Mouse (Mus musculus) layer of hippocampus, adult 8-10 months (tissue): ENCODE data around the gene Exph5. TPM values are rescaled to one million over a fixed set of nuclear protein-coding genes. Genes with fewer than 3 reads are reported as not detected.

Source experiments
- DNase-seq, 2 experiments: peaks; one replicate each; pipeline ENCODE4 v3.0.0; 2022; ENCODE audit warnings: low spot score in 2 of 2
- total RNA-seq, 4 experiments: library from RNA; stranded (reverse); gene quantifications; 2 replicates each; pipeline ENCODE4 v1.2.4; 2022

The Exph5 gene
- 1 to 10 TPM; 4.1 to 5.1 (median 4.8) TPM for total RNA-seq

DNA sequence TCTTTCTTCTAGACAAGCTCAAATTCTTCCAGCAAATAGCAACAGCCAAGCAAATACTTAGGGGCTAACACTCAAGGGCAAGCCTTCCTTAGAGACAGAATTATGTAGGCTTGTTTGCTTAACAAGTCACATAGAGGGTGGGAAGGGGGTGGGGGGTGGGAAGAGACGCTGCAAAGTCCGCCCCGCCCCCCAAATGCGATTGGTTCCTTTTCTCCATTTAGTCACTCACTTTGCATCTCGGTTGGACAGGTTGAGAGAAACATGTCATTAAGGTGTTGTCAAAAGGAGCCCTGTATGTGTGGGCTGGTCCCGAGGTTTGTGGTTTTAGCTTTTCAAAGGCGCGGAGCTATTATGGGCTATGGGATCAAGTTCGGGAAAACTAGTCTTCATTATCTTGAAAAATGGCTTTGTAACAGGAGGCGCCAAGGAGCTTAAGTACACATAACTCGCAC is at the start of gene Exph5:
Exph5 (plus strand) TSS at position 402 of the 452 bp plus-strand sequence.
- DNase-seq: no peak

DNA sequence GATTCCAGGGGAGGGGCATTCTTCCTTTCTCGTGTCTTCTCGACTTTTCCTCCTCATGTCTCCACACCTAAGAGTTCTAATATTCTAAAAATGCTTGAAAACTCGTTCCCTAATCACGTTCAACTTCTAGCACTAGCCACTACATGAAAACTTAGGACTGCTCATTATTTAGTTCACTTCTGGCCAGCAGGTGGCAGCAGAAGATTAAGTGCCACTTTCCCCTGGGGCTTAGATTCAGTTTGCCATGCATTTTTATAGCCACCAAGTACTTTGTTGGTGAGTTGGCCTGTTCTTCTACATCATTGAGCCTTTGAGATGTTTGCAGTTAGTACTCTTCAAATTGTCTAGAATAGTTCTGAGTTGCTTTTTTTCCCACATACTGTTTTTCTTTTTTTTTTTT is 47.1 kb upstream of the Exph5 start:
- DNase-seq: peak; percentile 56 to 79

- no peak for DNase-seq
Observed at GRCm38 (mm10) chr9:53256690-53257305, 44.7 kb upstream of the Exph5 start.

- no peak for DNase-seq
Observed at GRCm38 (mm10) chr9:53257772-53258171, 43.7 kb upstream of the Exph5 start.

DNA sequence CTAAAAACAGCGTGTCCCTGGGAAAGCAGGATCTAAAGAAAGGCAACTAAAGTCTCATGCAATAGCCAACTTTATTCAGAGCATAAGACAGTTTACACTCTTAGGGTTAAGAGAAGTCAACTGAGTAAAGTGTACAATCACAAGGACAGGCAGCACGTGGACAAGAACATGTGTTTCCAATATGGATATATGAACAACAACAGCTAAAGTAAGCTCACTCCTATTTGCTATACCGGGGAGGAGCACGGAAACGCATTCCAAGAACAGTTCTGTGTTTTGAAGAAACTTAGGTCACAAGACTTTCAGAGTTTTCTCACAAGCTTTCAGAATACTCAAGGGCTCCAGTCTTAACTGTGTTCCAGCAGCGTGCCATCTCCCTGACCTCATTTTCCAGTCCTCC is 43.3 kb upstream of the Exph5 start:
- no peak for DNase-seq

DNA sequence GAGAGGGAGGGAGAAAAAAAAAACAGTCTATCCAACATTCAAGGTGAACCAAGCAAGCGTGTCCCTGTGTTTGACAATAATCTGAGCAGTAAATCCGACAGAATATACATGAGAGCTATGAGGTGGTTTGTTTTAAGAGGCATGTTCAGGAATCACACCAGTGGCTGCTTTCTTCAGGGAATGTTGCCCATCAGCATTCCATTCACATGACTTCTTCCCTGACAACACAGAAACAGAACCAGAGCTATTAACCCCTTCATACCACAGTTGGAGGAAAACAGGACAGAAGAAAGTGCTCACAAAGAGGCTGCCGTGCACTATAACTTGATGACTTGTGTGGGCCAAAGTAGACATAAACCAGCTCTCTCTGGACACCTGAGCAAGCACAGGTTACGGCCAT is 37.1 kb upstream of the Exph5 start:
- DNase-seq: no peak

DNA sequence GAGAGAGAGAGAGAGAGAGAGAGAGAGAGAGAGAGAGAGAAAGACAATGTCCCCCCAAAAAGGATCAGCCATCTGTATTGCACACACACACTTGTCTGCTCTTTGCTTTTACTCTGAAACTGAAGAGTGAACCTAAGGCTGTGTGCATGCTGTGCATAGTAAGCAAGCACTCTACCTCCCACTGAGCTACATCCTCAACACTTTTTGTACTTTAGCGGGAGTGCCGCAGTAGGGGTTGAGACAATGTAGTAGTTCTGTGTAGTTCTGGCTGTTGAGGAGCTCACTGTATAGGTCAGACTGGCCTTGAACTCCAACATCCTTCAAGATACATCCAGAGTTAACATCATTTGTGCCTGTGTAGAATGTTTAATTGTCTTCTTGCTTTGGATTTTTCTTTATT is 35.9 kb upstream of the Exph5 start:
- DNase-seq: no peak

- no peak for DNase-seq
Observed at GRCm38 (mm10) chr9:53268036-53268435, 33.4 kb upstream of the Exph5 start.

- no peak for DNase-seq
Observed at GRCm38 (mm10) chr9:53268731-53269465, 32.6 kb upstream of the Exph5 start.

DNA sequence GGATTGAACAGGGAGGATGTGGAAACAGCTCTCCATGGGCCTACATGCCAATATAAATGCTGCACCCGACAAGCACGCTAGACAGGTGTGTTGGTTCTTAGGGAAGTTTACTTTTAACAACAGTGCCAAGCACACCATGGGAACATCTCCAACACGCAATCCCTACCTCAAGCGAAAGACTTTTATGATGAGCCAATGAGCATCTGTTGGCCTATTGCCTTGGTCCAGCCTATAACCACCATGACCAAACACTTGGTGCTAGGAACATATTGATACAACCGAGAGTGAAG is 32.1 kb upstream of the Exph5 start:
- no peak for DNase-seq

- DNase-seq: no peak
Observed at GRCm38 (mm10) chr9:53271281-53272022, 30.0 kb upstream of the Exph5 start.

GRCm38 (mm10) chr9:53272207-53272606 is 29.3 kb upstream of the Exph5 start:
- no peak for DNase-seq

DNA sequence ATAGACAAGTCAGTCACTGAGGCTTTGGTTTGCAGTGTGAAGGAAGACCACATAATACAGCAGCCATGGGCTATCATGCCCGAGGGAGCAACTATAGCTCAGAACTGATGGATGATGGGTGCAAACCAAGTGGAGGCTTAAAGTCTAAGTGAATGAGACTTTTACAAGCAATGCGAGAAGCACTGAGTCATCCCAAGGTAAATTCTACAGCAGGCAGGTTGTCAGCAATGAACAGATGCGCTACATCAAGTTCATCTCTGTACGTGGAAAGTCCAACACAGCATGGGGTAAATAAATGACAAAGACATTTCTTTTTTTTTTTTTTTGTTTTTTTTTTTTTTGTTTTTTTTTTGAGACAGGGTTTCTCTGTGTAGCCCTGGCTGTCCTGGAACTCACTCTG is 28.8 kb upstream of the Exph5 start:
- no peak for DNase-seq

- no peak for DNase-seq
Observed at GRCm38 (mm10) chr9:53276381-53276780, 25.1 kb upstream of the Exph5 start.

GRCm38 (mm10) chr9:53278997-53279396 is 22.5 kb upstream of the Exph5 start:
- DNase-seq: no peak

DNA sequence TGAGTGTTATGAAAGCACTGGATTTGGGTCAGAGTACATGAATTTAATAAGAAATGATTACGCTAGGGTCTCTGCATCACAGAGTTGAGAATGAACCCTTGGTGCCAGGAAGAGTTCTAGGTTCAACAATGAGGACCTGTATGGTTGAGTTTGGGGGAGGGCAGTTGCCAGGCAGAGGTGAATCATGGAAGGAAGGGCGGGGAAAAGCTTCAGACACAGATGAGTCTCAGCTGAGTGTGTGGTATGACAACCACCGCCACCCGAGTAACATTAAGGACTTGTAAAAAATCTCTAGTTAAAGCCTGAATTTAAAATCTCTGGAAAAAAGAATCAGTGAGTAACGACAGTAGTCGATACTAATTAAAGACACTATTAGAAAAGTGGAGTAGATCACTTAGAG is 14.7 kb upstream of the Exph5 start:
- DNase-seq: no peak

DNA sequence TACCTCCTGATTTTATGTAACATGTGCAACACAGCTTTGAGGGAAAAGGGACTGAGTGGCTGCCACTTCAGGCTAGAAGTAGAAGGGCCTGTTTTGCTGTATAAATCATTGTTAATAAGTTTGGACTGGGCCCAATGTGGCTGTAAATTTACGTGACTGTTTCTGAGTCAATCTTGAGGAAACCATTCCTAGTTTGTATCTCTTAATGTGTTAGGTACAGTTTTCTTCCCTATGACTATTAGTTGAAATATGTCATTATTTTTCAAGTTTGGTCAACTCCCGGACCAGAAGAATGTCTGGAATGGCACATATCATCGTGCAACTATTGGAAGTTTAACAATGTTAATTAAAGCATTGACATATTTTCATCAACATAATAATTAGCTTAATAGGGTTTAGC is 11.5 kb upstream of the Exph5 start:
- DNase-seq: no peak

GRCm38 (mm10) chr9:53292833-53293232 is 8.6 kb upstream of the Exph5 start:
- DNase-seq: no peak

DNA sequence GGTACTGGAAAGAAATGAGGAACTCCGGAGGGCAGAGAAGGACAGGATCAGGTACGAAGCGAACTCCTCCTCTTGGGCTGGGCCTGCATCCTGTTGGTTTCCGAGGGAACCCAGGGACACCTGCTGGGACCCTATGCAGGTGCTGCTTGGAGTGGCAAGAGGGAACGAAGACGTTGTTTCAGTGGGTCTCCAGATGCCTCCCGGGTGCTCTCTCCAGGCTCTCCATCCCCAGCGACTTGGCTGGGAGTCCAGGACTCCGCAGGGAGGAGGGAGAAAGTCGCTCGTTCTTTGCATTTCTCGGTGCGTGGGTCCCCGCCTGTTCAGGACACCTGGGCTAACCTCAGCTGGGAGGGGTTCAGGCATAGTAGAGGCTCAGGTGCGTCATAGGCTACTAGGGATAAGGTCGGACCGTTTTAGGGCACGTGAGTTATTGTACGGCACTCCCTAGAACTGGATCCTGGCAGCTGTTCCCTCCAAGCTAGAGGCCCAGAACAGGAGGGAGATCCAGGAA is 386 bp downstream of the Exph5 start:
- DNase-seq: no peak

DNA sequence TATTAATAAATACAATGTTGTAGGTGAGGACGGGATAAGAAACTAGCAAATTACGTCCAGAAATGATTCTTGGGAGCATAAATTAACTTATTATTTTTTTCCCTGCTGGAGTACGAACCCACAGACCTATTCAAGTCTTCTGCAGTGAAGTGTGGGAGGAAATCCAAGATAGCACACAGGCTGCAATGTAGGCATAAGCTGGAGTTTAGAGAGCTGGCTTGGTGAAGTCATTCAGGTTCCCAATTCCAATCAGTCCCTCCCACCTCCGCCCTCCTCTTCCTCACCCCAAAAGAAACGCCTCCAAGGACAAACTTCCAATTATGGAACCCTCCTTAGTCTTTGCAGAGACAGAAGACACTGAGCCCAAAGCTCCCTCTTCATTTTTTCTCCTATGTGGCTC is 945 bp downstream of the Exph5 start:
- DNase-seq: no peak

DNA sequence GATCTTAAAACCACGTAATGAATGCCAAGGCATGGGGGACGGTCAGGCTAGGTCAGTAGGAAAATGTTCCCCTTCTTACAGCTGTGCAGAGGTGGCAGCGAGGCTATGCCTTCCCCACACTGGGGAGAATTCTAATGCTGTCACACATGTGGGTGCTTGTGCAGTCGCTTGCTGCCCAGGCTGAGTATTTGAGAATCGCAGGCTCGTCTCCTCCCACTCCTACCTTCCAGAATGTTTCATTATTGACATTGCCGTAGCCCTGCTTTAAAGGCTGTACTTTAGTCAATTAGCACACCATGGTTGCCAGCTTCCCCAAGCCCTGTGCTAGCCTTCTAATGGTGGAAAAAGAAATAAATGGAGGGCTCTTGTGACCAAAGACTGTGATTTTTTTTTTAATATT is 6.4 kb downstream of the Exph5 start:
- DNase-seq: no peak

DNA sequence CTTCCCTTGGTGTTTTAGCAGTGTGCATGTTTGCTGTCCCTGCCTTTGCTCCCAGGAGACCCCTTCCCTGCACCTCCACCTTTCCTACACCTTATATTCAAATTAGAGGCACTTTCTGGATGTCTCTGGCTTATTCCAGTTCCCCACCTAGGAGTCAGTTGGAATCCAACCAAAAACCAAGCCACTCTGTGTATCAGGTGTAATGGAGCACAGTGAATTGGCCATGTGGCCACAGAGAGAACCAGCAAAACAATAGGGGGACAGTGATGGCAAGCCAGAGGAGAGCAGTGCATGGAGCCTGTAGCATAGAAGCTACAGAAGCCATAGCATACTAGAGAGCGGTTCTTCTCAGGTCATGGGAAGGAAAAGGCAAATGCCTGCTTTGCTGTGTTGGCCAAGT is 11.5 kb downstream of the Exph5 start:
- no peak for DNase-seq
